Mouse (Mus musculus) adrenal gland, adult 8-10 months (tissue): ENCODE results near the gene Xpo6. TPM values are rescaled to one million over a fixed set of nuclear protein-coding genes. Genes with fewer than 3 reads are reported as not detected.
A peak's percentile ranks its signal among the peaks of the same experiment; 100 is the strongest.

Experiments
- DNase-seq: peaks from one replicate; pipeline ENCODE4 v3.0.0; 2022
- total RNA-seq, 4 experiments: library from RNA; stranded (reverse); gene quantifications; 2 replicates each; pipeline ENCODE4 v1.2.4; 2022

Gene Xpo6
- 100 to 1,000 TPM in 3 of 4 experiments, 10 to 100 TPM in 1; 96.9 to 142 (median 114) TPM for total RNA-seq

DNA sequence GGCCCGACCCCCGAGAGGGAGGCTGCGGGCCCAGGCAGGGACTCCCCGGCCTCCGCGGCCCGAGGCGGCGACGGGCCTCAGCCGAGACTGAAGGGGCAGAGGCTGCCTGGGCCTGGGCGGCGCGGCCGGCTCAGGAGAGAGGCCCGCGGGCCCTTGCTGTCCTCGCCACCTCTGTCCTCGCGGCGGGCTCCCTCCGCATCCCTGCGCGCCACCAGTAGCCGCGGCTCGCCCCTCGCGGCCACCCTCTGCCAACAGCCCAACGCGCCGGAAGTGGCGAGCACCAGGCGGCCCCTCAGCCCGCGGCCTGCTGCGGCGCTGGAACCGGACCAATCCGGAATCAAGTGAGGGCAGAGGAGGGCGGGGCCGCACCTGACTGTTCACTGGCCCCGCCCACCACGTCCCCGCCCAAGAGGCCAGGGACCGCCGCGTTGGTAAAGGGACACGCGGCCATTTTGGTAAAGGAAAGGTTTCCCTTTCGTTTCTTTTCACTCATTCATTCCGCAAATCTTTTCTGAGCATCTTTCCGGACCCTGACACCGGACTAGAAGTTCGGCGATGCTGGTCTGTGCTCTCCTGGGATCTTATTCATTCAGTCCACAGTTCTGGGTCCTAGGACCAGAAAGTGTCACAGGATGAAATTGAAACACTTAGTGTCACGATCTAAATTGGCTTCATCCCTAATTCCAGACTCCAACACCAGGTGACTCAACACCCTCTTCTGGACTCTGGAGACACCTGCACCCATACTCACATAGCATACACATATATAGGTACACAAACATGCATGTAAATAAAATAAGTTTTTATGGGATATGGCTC is at the start of gene Xpo6:
TSS of gene Xpo6 (minus strand) at position 324 of the 819 bp plus-strand sequence.
- DNase-seq: peak; percentile 93

DNA sequence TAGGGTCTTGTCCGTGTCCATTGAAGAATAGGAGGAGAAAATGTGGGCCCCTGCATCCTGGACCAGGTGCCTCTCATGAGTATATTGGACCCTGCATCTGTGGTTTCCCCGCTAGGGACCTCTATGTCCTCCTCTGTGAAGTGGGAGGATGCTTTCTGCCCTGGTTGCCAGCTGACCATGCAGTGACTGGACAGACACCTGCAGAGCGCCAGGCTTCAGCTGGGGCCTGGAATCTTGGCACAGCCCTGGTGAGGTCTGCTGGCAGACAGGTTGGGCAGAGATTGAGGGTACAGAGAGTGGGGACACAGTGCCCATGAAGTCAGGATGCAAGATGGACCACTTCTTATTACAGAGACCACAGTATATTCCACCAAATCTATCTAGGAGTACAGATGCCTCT is 49.7 kb upstream of the Xpo6 start:
- DNase-seq: no peak

DNA sequence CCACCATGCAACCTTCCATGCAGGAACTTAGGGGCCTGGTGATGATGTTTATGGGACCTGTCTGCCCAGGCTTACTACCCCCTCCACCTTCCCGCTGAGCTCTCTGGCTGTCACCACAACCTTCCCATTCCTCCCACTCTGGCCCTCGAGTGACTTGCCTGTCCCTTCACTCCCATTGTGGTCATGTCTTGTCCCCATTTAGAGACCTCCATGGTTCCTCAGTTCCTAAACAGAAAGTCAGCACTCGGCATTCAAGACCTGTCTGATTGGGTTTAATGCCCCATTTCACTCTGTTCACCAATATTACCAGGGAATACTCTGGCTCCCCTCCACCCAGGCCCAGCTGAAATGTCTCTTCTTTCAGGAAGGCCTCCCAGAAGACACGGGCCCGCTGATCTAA is 48.8 kb upstream of the Xpo6 start:
- no peak for DNase-seq

DNA sequence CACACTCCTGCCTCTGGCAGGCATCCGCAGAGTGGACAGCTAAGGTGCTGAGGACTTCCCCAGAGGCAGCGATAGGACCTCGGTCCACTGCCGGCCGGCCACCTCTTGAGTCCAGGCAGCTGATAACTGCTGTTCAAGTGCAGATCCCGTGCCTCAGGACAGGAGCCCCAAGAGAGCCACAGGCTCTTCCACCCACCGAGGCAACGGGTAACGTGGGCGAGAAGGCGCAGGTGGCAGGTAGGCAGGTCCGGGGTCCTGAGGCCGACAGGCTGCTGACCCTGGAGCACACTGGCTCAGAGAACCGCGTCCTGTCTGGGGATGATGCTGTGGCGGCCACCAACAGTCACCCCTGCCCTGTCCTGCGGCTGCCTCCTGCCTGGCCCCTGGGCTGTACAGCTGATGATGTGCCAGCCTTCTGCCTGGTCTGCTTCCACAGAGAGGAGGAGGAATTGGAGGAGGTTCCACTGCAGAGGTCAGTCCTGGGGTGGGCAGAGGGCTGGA is 48.4 kb upstream of the Xpo6 start:
- DNase-seq: no peak

DNA sequence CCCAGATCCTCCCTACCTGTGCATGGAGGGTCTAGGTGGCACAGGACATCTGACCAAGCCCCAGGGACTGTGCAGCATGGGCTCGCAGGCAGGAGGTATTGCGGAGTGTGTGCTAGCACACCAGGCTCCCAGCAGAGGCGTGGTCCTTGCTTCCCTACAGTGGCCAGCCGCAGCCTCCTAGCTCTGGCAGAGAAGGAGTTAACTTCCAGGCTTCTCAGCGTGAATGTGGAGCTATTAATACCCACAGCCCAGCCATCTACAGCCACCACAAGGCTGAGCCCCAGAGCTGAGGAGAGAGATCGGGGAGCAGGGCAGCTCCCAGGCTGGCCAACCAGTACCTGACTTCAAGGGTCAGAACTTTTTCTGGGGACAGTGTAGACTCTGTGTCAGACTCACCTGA is 47.8 kb upstream of the Xpo6 start:
- no peak for DNase-seq

DNA sequence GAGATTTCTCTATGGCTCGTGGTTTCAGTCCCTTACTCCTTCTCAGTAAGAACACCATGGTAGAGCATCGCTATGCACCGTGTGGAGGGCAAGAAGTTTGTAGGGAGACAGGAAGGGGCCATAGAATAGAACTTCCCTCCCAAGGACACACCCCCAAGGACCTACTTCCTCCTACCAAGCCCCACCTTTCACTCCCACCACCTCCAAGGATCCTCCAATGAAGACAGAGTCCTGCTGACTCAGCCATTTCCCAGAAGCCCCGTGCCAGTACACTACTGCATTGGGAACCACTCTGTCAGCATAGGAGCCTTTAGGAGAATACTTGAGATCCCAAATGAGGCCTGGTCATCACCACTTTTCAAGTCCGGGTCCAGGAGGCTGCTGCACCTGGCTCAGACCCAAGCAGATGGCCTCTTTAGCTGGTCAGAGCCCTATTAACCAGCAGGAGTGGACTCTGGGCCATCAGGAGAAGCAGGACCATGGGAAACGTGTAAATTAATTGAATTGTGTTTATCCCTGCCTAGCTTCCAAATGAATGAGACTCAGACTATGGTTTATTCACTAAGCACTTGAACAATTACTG is 44.0 kb upstream of the Xpo6 start:
- no peak for DNase-seq

DNA sequence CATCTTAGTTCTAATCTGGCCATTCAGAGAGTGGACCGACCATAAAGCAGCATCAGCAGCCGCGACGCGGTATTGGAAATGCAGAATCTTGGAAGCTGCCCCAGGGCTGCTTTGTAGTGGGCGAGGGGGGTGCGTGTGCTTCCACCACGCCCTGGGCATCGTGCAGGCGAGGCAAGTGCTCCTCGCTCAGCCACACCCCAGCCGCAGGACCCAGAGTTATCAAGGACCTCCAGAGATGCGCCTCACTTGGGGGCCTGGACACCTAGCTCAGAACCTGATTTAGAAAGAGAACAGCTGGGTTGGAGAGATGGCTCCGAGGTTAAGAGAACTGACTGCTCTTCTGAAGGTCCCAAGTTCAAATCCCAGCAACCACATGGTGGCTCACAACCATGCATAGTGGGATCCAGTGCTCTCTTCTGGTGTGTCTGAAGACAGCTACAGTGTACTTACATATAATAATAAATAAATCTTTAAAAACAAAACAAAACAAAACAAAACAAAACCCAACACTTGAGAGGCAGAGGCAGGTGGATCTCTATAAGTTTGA is 40.6 kb upstream of the Xpo6 start:
- DNase-seq: no peak

DNA sequence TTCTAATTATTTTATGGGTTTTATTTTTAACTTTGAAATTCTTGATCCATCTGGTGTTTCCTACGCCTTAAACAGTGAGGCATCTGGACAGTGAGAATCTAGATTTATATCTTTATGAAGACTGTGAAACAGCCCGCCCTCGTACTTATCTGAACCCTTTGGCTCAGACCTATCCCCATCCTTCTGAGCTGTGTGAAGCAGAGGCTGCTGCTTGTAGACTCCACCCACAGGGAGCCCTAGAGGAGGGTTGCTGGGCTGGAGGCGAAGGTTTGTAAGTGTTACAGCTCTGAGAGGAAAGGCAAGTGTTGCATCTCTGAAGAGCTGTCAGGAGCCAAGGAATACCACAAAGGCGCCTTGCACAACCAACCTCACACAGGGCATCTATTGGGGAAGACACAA is 36.5 kb upstream of the Xpo6 start:
- no peak for DNase-seq

DNA sequence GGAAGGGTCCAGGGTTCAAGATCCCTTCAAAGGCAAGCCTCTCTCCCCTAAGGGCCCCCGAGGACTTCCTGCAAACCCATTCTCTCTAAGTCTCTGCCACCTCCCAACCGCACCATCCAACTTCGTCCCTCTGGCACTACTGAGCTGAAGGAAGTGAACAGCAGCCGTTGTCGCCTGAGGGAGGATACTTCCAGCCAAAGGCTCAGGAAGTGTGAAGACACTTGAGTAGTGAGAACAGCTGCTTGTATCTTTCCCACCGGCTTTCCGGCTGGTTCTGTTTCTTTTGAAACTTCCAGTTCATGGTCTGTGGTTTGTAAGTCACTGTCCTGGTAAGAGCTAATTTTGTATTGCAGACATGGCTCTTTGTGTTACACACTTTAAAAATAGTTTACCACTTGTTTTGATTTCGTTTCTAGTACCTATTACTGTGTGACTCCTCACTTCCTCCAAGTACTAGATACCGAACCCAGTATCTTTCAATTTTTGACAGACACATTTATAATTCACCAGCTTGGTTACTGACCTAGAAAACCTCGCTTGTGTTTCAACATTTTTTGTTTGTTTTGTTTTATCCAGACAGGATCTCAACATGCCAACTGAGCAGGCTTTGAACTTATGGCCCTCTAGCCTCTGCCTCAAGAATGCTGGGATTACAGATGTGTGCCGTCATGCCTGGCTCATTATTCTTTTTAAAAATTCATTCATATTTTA is 35.9 kb upstream of the Xpo6 start:
- no peak for DNase-seq

DNA sequence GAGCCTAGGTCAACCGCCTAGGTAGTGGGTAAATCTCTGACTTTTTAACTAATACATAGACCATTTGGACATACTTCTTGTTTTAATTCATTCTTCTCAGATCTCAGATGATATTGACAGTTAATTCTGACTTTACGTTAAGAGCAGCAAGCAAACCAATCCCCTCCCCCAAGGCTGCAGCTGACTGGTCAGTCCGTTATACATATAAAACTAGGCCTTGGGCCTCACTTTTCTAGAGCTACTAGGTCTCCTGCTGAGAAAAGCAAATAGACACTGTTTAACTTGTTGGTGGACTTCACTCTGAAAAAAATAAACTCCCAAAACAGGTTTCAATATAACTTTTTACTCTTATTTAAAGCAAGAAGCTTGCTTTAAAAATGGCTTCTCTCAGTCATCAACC is 34.3 kb upstream of the Xpo6 start:
- DNase-seq: no peak

DNA sequence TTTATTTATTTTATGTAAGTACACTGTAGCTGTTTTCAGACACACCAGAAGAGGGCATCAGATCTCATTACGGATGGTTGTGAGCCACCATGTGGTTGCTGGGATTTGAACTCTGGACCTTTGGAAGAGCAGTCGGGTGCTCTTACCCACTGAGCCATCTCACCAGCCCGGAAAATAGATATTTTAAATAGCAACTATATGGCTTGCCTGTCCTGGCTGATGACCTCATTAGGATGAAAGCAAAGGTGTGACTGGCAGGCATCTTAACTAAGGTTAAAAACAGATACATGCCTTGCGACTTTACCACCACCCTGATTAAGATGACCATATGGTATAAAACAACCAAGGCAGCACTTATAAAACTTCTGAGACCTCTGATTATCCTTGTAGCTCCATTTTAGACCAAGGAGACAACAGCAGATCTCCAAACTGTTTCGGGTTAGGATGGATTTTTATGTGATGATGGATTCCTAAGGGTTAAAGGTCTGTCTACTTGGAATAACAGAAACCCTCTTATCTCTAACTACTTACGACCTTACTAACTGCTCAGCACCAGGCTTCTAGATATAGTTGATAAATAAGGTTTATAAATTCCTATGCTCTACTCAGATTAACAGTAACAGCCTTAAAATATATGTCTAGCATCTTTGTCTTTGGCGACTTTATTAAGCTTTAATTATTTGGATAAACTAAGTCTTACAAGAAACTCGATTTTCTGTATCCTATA is 32.2 kb upstream of the Xpo6 start:
- no peak for DNase-seq

DNA sequence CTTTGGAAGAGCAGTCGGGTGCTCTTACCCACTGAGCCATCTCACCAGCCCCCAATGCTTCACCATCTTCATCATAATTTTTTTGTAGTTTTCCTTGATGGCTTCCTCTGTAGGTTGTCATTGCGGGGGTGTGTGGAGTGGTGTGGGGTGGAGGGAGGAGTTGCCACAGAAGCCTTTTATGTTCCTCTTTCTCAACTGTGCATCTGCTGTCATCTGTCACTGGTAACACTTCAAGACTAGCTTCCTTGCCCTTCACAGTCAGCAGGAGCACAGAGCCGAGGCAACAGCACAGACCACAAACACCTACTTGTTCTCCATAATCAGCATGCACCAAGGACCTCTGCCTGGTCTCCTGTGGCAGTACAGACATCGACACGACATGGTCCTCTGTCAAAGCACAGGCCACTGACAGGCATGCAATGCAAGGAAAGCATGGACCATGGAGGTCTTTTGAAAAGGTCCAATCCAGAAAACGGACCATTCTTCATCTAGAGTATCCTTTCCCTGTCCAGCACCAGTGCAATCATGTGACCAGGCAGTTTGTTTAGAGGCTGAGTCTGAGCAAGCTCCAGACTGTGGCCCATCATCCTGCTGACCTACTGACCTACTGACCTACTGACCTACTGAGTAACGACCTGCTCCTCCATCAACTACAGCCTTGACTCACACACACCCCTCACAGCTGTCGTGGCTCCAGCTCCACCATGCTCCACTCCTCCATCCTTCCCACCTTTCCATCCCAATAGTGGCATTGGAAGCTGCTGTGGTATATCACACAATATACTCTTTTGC is 30.3 kb upstream of the Xpo6 start:
- DNase-seq: no peak

DNA sequence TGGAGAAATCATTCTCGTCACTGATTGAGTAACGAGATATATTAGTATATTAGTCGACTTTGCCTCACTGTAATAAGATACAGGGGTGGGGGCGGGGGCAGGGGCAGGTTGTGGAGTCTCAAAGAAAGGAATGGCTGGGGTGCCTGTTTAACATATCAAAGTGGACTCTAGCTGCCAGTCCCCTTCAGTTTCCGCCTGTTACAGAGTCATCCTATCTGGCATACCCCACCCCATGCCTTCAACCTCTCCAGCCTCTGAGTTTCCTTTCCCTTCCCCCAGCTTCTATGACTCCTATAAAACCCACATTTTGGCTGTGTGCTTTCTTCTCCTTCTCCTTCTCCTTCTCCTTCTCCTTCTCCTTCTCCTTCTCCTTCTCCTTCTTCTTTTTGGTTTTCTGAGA is 25.8 kb upstream of the Xpo6 start:
- no peak for DNase-seq

DNA sequence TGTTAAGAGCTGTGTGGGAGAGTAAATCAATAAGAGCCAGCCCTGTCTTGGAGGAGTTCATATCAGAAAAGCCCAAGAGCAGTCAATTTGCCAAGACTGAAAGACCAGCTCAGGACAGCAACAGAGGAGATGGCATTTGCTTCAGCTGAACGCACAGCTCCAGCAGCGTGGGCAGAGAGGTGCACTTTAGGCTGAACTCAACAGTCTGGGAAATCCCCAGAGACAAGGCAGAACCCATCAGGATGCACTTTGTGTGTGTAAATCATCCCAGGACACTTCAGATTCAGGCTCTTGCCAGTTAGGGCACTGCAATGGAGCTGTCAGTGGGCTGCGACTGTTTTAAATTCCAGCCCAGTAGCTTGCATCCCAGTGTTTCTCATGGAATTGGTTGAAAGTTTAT is 22.5 kb upstream of the Xpo6 start:
- no peak for DNase-seq

DNA sequence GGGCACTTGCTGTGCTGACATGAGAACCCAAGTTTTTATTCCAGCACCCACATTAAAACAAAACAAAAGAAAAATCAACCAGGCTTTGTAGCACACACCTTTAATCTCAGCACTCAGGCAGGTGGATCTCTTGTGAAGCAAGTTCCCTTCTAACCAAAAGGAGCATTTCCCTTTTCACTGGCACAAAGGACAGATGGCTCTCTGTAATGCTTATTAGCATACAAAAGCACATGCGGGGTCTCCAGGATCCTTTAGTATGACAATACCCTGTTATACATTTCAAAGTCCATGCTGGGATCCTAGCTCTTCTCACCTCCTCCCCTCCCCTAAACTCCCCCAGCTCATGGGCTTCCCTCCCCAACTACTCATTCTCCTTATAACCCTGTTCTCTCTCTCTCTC is 20.3 kb upstream of the Xpo6 start:
- no peak for DNase-seq

DNA sequence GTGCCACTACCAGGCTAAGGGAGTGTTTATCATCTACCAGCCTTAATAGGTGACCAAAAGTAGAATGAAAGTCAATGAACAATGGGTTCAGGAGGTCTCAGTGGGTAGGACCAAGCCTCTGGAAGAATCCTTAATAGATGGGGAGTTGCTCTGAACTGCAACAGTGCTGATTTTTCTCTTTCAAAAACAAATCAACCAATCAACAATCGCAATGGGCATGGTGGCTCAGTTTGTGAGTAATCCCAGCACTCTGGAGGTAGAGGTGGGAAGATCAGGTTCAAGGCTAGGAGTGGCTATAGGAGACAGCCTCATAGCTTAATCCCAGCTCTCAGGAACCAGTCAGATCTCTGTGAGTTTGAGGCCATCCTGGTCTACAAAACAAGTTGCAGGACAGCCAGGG is 18.0 kb upstream of the Xpo6 start:
- no peak for DNase-seq

DNA sequence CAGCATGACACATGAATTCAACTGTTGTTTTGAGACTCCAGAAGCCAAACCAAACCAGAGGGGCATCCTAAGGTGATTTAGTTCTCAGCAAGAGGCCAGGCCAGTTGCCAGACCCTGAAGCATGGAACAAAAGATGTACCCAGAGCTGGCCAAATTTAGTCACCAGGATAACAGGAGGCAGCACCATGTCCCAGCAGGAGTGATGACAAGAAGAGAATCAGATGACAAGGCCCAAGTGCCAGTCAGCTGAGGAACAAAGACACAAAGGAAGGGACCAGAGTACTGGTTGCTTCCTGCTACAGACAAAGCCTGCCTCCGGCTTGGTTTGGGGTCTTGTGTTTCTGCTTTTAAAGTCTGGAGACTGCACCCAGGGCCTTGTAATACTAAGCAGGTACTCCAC is 16.6 kb upstream of the Xpo6 start:
- DNase-seq: no peak

DNA sequence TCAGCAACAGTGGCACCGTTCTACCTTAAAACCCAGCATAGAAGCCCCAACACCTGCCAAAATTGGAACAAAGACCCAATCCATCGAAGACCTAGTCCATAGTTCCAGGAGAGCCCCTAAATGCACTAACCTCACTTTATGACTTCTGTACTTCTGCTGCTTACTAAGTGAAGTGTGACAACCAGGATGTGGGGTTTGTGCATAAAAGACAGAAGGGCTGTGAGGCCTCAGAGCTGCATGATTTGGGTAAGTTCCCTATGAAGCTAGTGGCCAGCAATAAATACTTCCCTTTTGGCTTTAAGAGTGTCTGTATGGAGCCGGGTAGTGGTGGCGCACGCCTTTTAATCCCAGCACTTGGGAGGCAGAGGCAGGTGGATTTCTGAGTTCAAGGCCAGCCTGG is 10.6 kb upstream of the Xpo6 start:
- no peak for DNase-seq

DNA sequence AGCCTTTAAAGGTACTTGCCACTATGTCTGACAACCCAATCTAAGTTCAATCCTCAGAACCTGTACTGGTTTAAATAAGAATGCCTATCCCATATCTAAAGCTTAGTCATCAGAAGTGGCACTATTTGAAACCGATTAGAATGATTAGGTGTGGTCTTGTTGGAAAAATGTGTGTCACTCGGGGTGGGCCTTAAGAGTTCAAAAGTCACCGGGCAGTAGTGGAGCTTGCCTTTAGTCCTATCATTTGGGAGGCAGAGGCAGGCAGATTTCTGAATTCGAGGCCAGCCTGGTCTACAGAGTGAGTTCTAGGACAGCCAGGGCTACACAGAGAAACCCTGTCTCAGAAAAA is 670 bp upstream of the Xpo6 start:
- DNase-seq: no peak

DNA sequence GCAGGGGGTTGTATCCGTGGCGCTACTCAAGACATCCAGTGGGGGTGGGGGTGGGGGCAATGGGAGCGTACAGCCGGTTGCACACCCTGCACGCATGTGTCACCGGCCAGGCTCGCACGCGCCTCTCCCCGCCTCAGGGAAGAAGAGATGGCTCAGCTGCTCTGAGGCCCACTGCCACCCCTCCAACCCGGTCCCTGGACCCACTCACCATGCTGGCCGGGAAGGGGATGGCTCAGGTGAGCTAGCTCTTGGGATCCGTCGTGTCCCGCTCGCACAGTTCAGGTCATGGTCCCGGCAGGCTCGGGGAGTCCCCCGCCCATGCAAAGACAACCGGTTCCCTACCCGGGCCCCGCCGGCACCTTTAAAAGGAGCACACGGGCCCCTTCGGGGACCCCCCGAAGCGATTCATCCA is 604 bp downstream of the Xpo6 start:
- DNase-seq: peak; percentile 41

DNA sequence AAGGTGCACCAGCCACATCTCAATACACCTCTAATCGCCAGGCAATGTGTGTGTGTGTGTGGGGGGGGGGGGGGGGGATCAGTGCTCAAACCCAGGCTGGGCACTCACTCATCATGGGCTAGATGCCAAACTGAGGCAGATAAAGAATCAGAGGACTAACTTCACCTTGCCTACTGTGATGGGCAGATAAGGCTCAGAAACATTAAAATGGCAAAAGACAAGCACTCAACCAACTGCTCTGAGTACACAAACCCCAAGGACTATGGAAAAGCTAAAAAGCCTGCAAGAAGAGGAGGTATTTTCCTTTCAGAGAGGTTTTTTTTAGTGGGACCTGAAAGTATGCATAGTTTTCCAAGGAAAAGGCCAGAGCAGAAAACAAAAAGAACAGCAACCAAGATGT is 1.4 kb downstream of the Xpo6 start:
- DNase-seq: no peak

DNA sequence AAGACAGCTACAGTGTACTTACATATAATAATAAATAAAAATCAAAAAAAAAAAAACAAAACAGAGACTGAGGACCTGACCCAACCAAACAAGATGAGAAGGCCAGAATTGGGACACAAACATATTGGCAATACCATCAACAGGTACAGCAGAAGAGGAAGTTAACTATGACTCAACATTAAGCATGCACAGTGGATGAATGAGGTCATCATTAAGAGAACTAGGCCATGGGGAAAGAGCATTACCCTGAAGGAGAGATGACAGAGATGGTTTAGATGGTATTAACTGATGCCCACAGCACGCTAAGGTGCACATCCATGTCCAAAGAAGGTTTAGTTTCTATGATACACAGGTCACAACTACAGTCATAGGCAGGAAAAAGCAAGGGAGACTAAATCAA is 6.1 kb downstream of the Xpo6 start:
- no peak for DNase-seq
